Mouse (Mus musculus) G1E (cell line): ENCODE measurements around the gene Ang6.

Experiments
- CTCF ChIP-seq: IDR thresholded peaks from 2 replicates; pipeline ENCODE4 v1.5.1; 2012; ENCODE audit warnings: low read depth, low read length, inconsistent platforms, mixed read lengths
- GATA1 ChIP-seq: IDR thresholded peaks from 2 replicates; pipeline ENCODE4 v1.6.1; 2012; ENCODE audit warnings: borderline replicate concordance, low read length, inconsistent platforms, mixed read lengths

- TF ChIP-seq CTCF = no peak
- no peak for TF ChIP-seq GATA1
These were observed 15.9 kb downstream of the Ang6 start for GRCm38 (mm10) chr14:43986147-43986546.
